In the genomic region with DNA sequence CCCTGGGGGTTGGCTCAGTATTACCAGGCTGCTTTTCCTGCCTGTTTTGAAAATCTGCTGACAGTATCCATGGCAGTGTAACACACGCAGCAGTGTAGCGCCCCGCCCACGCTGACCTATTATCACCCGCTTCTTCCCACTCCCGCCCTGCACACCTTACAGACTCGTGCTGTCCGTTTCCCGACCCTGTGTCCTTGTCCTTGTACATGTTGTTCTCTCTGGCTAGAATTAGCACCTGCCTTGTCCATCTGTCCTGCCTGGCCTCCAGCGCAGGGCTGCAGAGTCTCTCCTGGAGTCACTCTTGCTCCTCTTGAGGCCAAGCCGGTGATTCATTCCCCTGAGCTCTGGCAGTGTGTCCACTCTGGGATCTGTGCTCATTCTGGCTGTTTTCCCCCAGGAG, we compare ENCODE assay signal across 8 mouse cellular contexts. TPM values are rescaled to one million over a fixed set of nuclear protein-coding genes. Genes with fewer than 3 reads are reported as not detected.
DNase-seq lines count a peak whose midpoint lies in the region; ATAC-seq and TF ChIP-seq lines count a peak whose summit lies in the region.

No protein-coding gene starts in this region.

- peaks cover 3% of the 10 kb centered on the region for H3K4me1 ChIP-seq in thymus, adult 2 months (replicated peaks; ENCODE audit: control insufficient read depth, insufficient read depth, low read length)

- TF ChIP-seq POLR2A in thymus, adult 2 months (IDR thresholded peaks at IDR 0.05; ENCODE audit: control insufficient read depth, extremely low read depth, insufficient read depth, low read length, poor library complexity) = no peak

- H3K36me3 ChIP-seq in thymus, adult 2 months (ENCODE audit: control insufficient read depth, insufficient read depth, low read length) = no peaks in the 10 kb centered on the region

- no peak for TF ChIP-seq CTCF in thymus, adult 2 months (IDR thresholded peaks at IDR 0.05; ENCODE audit: borderline replicate concordance, control insufficient read depth, extremely low read depth, insufficient read depth, low read length, poor library complexity)

- intact Hi-C loops in gastrocnemius, postnatal 14 days (cut with DNase I; ENCODE audit: low total_unique reads) = no loop called here

- no peaks in the 10 kb centered on the region for H3K27me3 ChIP-seq in thymus, adult 2 months (ENCODE audit: control insufficient read depth, insufficient read depth, low read length)

- H3K4me3 ChIP-seq in thymus, adult 2 months (ENCODE audit: control insufficient read depth, insufficient read depth, low read length) = no peak overlapping the region

- peak; percentile 6 for DNase-seq in embryo, embryonic 11 days
- DNase-seq in embryo, embryonic 10.5 days (ENCODE audit: low spot score) = no peak
- peak; percentile 69 to 71 for DNase-seq in adrenal gland, postnatal 36 days
- DNase-seq in gastrocnemius, postnatal 14 days = peak; percentile 58
- peak; percentile 36 for DNase-seq in kidney, adult 18-20 months
- DNase-seq in thymus, adult 2 months = no peak

- peak; percentile 28 for ATAC-seq in megakaryocyte, adult 5-6 weeks (ENCODE audit: poor library complexity, severe bottlenecking)
- ATAC-seq in activated CD4-positive, CD25-positive, alpha-beta regulatory T cell, adult 4 months = no peak

- H3K27ac ChIP-seq in thymus, adult 2 months (ENCODE audit: control insufficient read depth, insufficient read depth, low read length) = no peak overlapping the region

- WGBS in thymus, adult 2 months = 77% methylated on average over 11 of the region's 11 CpGs

RNA-seq across cellular contexts. Expression of gene Nipsnap2, which starts 5.5 kb away (rescaled TPM):
- total RNA-seq in adrenal gland, postnatal 36 days (2021) = 100 to 1,000 TPM; 116 to 140 TPM
- total RNA-seq in gastrocnemius, postnatal 14 days (2021) = 100 to 1,000 TPM; 470 to 562 TPM
- 26.3 and 29.6 TPM in 2 replicates for total RNA-seq in megakaryocyte, adult 5-6 weeks (2015)
- 26.5 and 29.3 TPM in 2 replicates for total RNA-seq in megakaryocyte, adult 5-6 weeks (2017)
- 10 to 100 TPM; 65.5 to 74.7 TPM for polyA plus RNA-seq in activated CD4-positive, CD25-positive, alpha-beta regulatory T cell, adult 4 months (2017; shearing (Covaris generic))
- polyA plus RNA-seq in thymus, adult 2 months (2012; rRNA removed) = 31.5 and 45.9 TPM in 2 replicates

RNA-seq across cellular contexts. Expression of gene Mrps17, which starts 15.0 kb away (rescaled TPM):
- total RNA-seq in adrenal gland, postnatal 36 days (2021) = 100 to 1,000 TPM in 1 of 2 experiments, 10 to 100 TPM in 1; 80.7 to 106 TPM
- total RNA-seq in gastrocnemius, postnatal 14 days (2021) = 10 to 100 TPM; 64.4 to 69.3 TPM
- total RNA-seq in megakaryocyte, adult 5-6 weeks (2015) = 106 and 130 TPM in 2 replicates
- total RNA-seq in megakaryocyte, adult 5-6 weeks (2017) = 52.3 and 78.1 TPM in 2 replicates
- polyA plus RNA-seq in activated CD4-positive, CD25-positive, alpha-beta regulatory T cell, adult 4 months (2017; shearing (Covaris generic)) = 100 to 1,000 TPM; 117 to 121 TPM
- 66.5 and 83.5 TPM in 2 replicates for polyA plus RNA-seq in thymus, adult 2 months (2012; rRNA removed)

RNA-seq across cellular contexts. Expression of gene Sept14, which starts 22.0 kb away (rescaled TPM):
- not detected for total RNA-seq in adrenal gland, postnatal 36 days (2021)
- not detected for total RNA-seq in gastrocnemius, postnatal 14 days (2021)
- total RNA-seq in megakaryocyte, adult 5-6 weeks (2015) = not detected in 2 replicates
- not detected in 2 replicates for total RNA-seq in megakaryocyte, adult 5-6 weeks (2017)
- under 1 TPM in 1 of 2 experiments, not detected in 1; 0.29 TPM for polyA plus RNA-seq in activated CD4-positive, CD25-positive, alpha-beta regulatory T cell, adult 4 months (2017; shearing (Covaris generic))
- 0.11 TPM in 1 of 2 replicates, not detected in the other for polyA plus RNA-seq in thymus, adult 2 months (2012; rRNA removed)

RNA-seq across cellular contexts. Expression of gene Psph, which starts 56.9 kb away (rescaled TPM):
- total RNA-seq in adrenal gland, postnatal 36 days (2021) = 10 to 100 TPM; 20.1 to 27.0 TPM
- 10 to 100 TPM; 13.0 to 16.2 TPM for total RNA-seq in gastrocnemius, postnatal 14 days (2021)
- total RNA-seq in megakaryocyte, adult 5-6 weeks (2015) = 8.8 and 11.1 TPM in 2 replicates
- total RNA-seq in megakaryocyte, adult 5-6 weeks (2017) = 9.8 and 10.3 TPM in 2 replicates
- 10 to 100 TPM; 55.0 to 73.8 TPM for polyA plus RNA-seq in activated CD4-positive, CD25-positive, alpha-beta regulatory T cell, adult 4 months (2017; shearing (Covaris generic))
- polyA plus RNA-seq in thymus, adult 2 months (2012; rRNA removed) = 32.9 and 36.8 TPM in 2 replicates

Comparison
In these comparisons a context has a peak if more than half of its experiments do, and no peak if none do; other contexts are left out.
1. DNase-seq: peak in embryo, embryonic 11 days (single experiment), adrenal gland, postnatal 36 days (2 of 2), gastrocnemius, postnatal 14 days (single experiment) and kidney, adult 18-20 months (single experiment); none in embryo, embryonic 10.5 days (single experiment) and thymus, adult 2 months (single experiment).